11 mouse cellular contexts compared by ENCODE assay signal in the genomic region with DNA sequence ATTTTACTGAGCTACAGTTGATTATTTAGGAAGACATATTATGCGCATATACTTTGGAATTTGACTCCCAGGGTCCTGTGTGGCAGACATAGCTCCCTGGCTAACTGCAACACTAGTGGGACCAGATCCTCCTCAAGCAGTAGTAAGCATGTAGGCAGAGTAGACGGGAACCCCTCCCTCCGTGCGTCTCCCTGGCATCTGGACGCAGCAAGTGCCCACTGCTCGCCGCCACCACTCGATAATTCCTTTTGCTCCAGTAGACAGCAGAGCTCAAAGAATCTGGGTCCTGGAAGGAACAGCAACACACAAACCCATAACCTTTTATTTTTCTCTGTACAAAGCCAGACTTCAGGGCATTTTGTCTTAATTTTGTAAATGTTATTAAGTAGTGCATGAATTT. TPM values are rescaled to one million over a fixed set of nuclear protein-coding genes. Genes with fewer than 3 reads are reported as not detected.
DNase-seq lines count a peak whose midpoint lies in the region; ATAC-seq lines count a peak whose summit lies in the region.
"Had no signal": no experiment of that assay in that cellular context is flagged by ENCODE, and none has a peak within 500 bp of the region (broad histone marks: within the 10 kb centered on the region; RNA-seq: fewer than 3 reads in every experiment).

No protein-coding gene starts in this region.

- no peaks in the 10 kb centered on the region for H3K36me3 ChIP-seq in forebrain, embryonic 12.5 days (replicated peaks)
- no peaks in the 10 kb centered on the region for H3K36me3 ChIP-seq in forebrain, embryonic 11.5 days (ENCODE audit: control insufficient read depth, insufficient read depth, low read length)
- no peaks in the 10 kb centered on the region for H3K36me3 ChIP-seq in kidney, embryonic 15.5 days
- no peaks in the 10 kb centered on the region for H3K36me3 ChIP-seq in embryonic facial prominence, embryonic 10.5 days (replicated peaks)
- no peaks in the 10 kb centered on the region for H3K36me3 ChIP-seq in midbrain, embryonic 13.5 days

- H3K9ac ChIP-seq in forebrain, embryonic 12.5 days, result no peak overlapping the region
- H3K9ac ChIP-seq in forebrain, embryonic 11.5 days (ENCODE audit: low read length), result no peak overlapping the region
- no peak overlapping the region for H3K9ac ChIP-seq in kidney, embryonic 15.5 days
- H3K9ac ChIP-seq in midbrain, embryonic 13.5 days (replicated peaks), result no peak overlapping the region

- no peak for ATAC-seq in forebrain, embryonic 12.5 days (ENCODE audit: low FRiP score)
- ATAC-seq in forebrain, embryonic 11.5 days (replicated peaks; ENCODE audit: low FRiP score), result no peak
- no peak for ATAC-seq in kidney, embryonic 15.5 days (replicated peaks; ENCODE audit: low FRiP score)
- ATAC-seq in midbrain, embryonic 13.5 days, result 0 out of 2 replicates have a peak, but pooled peaks have one; percentile 32

- H3K27me3 ChIP-seq in forebrain, embryonic 12.5 days, result no peaks in the 10 kb centered on the region
- H3K27me3 ChIP-seq in forebrain, embryonic 11.5 days (ENCODE audit: control insufficient read depth, insufficient read depth, low read length), result no peaks in the 10 kb centered on the region
- no peaks in the 10 kb centered on the region for H3K27me3 ChIP-seq in kidney, embryonic 15.5 days
- no peaks in the 10 kb centered on the region for H3K27me3 ChIP-seq in embryonic facial prominence, embryonic 10.5 days (replicated peaks; ENCODE audit: low read depth, poor library complexity, severe bottlenecking)
- no peaks in the 10 kb centered on the region for H3K27me3 ChIP-seq in midbrain, embryonic 13.5 days

- H3K4me2 ChIP-seq in forebrain, embryonic 12.5 days, result no peak overlapping the region
- H3K4me2 ChIP-seq in forebrain, embryonic 11.5 days (ENCODE audit: low read depth, low read length, severe bottlenecking), result no peak overlapping the region
- no peak overlapping the region for H3K4me2 ChIP-seq in kidney, embryonic 15.5 days
- H3K4me2 ChIP-seq in midbrain, embryonic 13.5 days (replicated peaks), result no peak overlapping the region

- no peak for DNase-seq in forebrain, embryonic 11.5 days (ENCODE audit: low spot score)
- DNase-seq in kidney, adult 11 months, result no peak
- no peak for DNase-seq in embryonic facial prominence, embryonic 10.5 days (ENCODE audit: low spot score)
- DNase-seq in embryo, embryonic 10 days (ENCODE audit: low spot score), result no peak
- DNase-seq in urinary bladder, postnatal 4 days (ENCODE audit: low spot score in 2 of 2), result no peak
- DNase-seq: embryo, embryonic 11 days; layer of hippocampus, adult 9-11 months had no signal

- H3K9me3 ChIP-seq in forebrain, embryonic 12.5 days, result no peaks in the 10 kb centered on the region
- H3K9me3 ChIP-seq in forebrain, embryonic 11.5 days (ENCODE audit: control insufficient read depth, low read length), result no peaks in the 10 kb centered on the region
- H3K9me3 ChIP-seq in kidney, embryonic 15.5 days (replicated peaks), result no peaks in the 10 kb centered on the region
- H3K9me3 ChIP-seq in embryonic facial prominence, embryonic 10.5 days, result no peaks in the 10 kb centered on the region
- no peaks in the 10 kb centered on the region for H3K9me3 ChIP-seq in midbrain, embryonic 13.5 days

- H3K27ac ChIP-seq in forebrain, embryonic 12.5 days, result 0 out of 2 replicates have a peak overlapping the region, but pooled peaks have one; percentile 38
- H3K27ac ChIP-seq in forebrain, embryonic 11.5 days (ENCODE audit: low read depth, low read length), result no peak overlapping the region
- peak overlapping the region; percentile 89 for H3K27ac ChIP-seq in kidney, embryonic 15.5 days
- H3K27ac ChIP-seq in embryonic facial prominence, embryonic 10.5 days (replicated peaks), result peak overlapping the region; percentile 44
- H3K27ac ChIP-seq in midbrain, embryonic 13.5 days, result no peak overlapping the region
- H3K27ac ChIP-seq: macrophage had no signal

- H3K4me1 ChIP-seq in forebrain, embryonic 12.5 days, result peaks cover 15% of the 10 kb centered on the region
- peaks cover 3% of the 10 kb centered on the region; the same call in 1 of the 2 replicates for H3K4me1 ChIP-seq in forebrain, embryonic 11.5 days (replicated peaks; ENCODE audit: control insufficient read depth, insufficient read depth, low read length)
- H3K4me1 ChIP-seq in kidney, embryonic 15.5 days, result peaks cover 25% of the 10 kb centered on the region
- H3K4me1 ChIP-seq in embryonic facial prominence, embryonic 10.5 days, result peaks cover 17% of the 10 kb centered on the region
- peaks cover 15% of the 10 kb centered on the region for H3K4me1 ChIP-seq in midbrain, embryonic 13.5 days (replicated peaks)

- no peak overlapping the region for H3K4me3 ChIP-seq in forebrain, embryonic 12.5 days (replicated peaks)
- no peak overlapping the region for H3K4me3 ChIP-seq in forebrain, embryonic 11.5 days (ENCODE audit: low read depth, low read length)
- no peak overlapping the region for H3K4me3 ChIP-seq in kidney, embryonic 15.5 days (replicated peaks)
- H3K4me3 ChIP-seq in embryonic facial prominence, embryonic 10.5 days, result no peak overlapping the region
- H3K4me3 ChIP-seq in midbrain, embryonic 13.5 days (replicated peaks), result no peak overlapping the region

- 79% methylated on average over 8 of the region's 8 CpGs for WGBS in forebrain, embryonic 12.5 days
- WGBS in forebrain, embryonic 11.5 days, result 70% methylated on average over 8 of the region's 8 CpGs
- WGBS in kidney, embryonic 15.5 days, result 82% methylated on average over 8 of the region's 8 CpGs
- WGBS in embryonic facial prominence, embryonic 10.5 days, result 78% methylated on average over 8 of the region's 8 CpGs
- WGBS in midbrain, embryonic 13.5 days, result 62% methylated on average over 8 of the region's 8 CpGs

RNA-seq across cellular contexts. Expression of a gene that starts 17.3 kb away (rescaled TPM):
- 16.6 and 17.8 TPM in 2 replicates for polyA plus RNA-seq in forebrain, embryonic 12.5 days (2016; fragmentation: Nextera tagmentation; extraction: Ambion mirVana)
- polyA plus RNA-seq in forebrain, embryonic 11.5 days (2014; fragmentation: Nextera tagmentation; extraction: Ambion mirVana), result 7.3 and 9.5 TPM in 2 replicates
- 2.7 and 2.8 TPM in 2 replicates for polyA plus RNA-seq in kidney, embryonic 15.5 days (2015; fragmentation: Nextera tagmentation; extraction: Ambion mirVana)
- polyA plus RNA-seq in embryonic facial prominence, embryonic 10.5 days (2016; fragmentation: Nextera tagmentation; extraction: Ambion mirVana), result 2.3 and 2.6 TPM in 2 replicates
- 22.3 and 29.1 TPM in 2 replicates for polyA plus RNA-seq in midbrain, embryonic 13.5 days (2015; fragmentation: Nextera tagmentation; extraction: Ambion mirVana)

Comparison
In these comparisons a context has a peak if more than half of its experiments do, and no peak if none do; other contexts are left out.
1. H3K27ac ChIP-seq: peak in forebrain, embryonic 12.5 days (single experiment), kidney, embryonic 15.5 days (single experiment) and embryonic facial prominence, embryonic 10.5 days (single experiment); none in forebrain, embryonic 11.5 days (single experiment) and midbrain, embryonic 13.5 days (single experiment).